Mouse (Mus musculus): Measurements from ENCODE around the gene Stard8.

GRCm38 (mm10) chrX:99010581-99010980 lies 7.5 kb downstream of the Stard8 start:
- TF ChIP-seq HCFC1 (IDR thresholded peaks at IDR 0.05; ENCODE audit: borderline replicate concordance, insufficient read depth, low read length) (no peak), ZNF384 (IDR thresholded peaks at IDR 0.05; ENCODE audit: low read depth, low read length) (no peak), CHD2 (IDR thresholded peaks at IDR 0.05; ENCODE audit: low read depth, low read length) (no peak)

Measured in ES-E14 (cell line).